Mouse (Mus musculus) Patski (cell line): ENCODE results near the gene Trpv2. TPM values are rescaled to one million over a fixed set of nuclear protein-coding genes. Genes with fewer than 3 reads are reported as not detected.

Source experiments
- ATAC-seq: fragments of 100-300 bp; one replicate; pipeline ENCODE4 v1.8.0; 2021
- CTCF ChIA-PET: fragments of 350-600 bp; sonication (Branson Sonifier 250); formaldehyde crosslinking; loops from one replicate; lab custom pipeline; 2022; ENCODE audit warnings: inconsistent platforms; lab: Charles Lee
- POLR2A ChIA-PET: fragments of 350-600 bp; sonication (Branson Sonifier 250); formaldehyde crosslinking; loops from one replicate; lab custom pipeline; 2022; ENCODE audit warnings: antibody characterized with exemption, inconsistent platforms; lab: Charles Lee
- DNase-seq: peaks from one replicate; pipeline ENCODE4 v3.0.0-alpha.2; 2011; ENCODE audit warnings: low read depth, low spot score
- H3K27me3 ChIP-seq: fragments of 371-371 bp; one replicate; pipeline ENCODE4 v1.5.1; 2021
- CTCF ChIP-seq: fragments of 100-300 bp; IDR thresholded peaks from one replicate; pipeline ENCODE4 v1.5.1; 2021
- in situ Hi-C: fragments of 300-500 bp; cut with MboI; formaldehyde crosslinking; loops from 3 replicates; pipeline ENCODE4 v1.11.1; 2018; ENCODE audit warnings: low pct_unique_long_range_greater_than_20kb, mixed read lengths
- polyA plus RNA-seq: library from polyadenylated mRNA; unstranded; gene quantifications from one replicate; pipeline ENCODE4 v1.2.3, GENCODE M21; 2021

The Trpv2 gene
- polyA plus RNA-seq, 1 experiment from 2014 or later = 0.04 TPM

DNA sequence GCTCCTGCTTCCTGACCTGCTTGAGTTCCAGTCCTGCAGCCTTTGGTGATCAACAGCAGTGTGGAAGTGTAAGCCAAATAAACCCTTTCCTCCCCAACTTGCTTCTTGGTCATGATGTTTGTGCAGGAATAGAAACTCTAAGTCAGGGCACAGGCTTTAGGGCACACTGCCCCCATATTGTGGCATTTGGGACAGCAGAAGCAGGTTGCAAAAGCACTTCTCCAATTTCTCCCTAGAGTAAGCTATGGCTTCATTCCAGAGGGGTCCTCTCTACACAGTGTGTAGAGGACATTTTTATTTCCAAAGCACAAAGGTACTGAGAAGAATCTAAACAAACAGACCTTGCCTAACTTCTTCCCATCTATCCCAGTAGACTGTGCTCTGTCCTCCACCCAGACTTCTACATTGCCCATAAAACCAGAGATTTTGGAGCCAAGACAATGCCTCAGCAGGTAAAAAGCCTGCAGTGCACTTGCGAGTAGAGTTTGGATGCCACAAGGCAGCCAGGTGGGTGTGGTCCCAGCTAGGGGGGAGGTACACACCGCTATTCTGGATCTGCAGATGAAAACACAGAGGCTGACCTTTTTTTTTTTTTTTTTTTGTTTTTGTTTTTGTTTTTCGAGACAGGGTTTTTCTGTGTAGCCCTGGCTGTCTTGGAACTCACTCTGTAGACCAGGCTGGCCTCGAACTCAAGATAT, 47.4 kb downstream of the Trpv2 start:
- POLR2A ChIA-PET = no interaction called here
- CTCF ChIA-PET = interaction anchor here (2.1 kb wide), 1 partner anchor 54 kb away, joined by 6 read pairs; no protein-coding TSS in a partner anchor
- no peak for TF ChIP-seq CTCF
- H3K27me3 ChIP-seq = no peaks in the 10 kb centered on the region
- DNase-seq = no peak
- no peak for ATAC-seq
- in situ Hi-C loops = no loop called here

DNA sequence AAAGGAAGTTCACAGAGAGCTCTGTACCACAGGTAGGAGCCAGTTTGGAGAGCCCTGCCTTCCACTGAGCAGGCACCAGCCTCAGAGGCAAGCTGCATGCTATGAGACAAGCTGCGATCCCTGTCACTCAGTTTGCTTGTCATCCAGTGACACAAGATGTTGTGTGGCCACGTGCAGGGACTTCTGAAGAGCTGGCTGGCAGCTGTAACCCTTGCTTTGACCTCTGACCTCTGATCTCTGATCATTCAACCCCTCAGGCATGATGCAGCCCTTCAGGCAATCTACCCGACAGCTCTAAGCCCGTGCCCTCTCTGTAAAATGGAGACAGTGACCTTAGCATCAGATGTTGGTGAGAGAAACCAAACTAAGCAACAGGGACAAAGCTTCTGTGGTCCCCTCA, 48.6 kb downstream of the Trpv2 start:
- no peak for TF ChIP-seq CTCF
- in situ Hi-C loops = no loop called here

DNA sequence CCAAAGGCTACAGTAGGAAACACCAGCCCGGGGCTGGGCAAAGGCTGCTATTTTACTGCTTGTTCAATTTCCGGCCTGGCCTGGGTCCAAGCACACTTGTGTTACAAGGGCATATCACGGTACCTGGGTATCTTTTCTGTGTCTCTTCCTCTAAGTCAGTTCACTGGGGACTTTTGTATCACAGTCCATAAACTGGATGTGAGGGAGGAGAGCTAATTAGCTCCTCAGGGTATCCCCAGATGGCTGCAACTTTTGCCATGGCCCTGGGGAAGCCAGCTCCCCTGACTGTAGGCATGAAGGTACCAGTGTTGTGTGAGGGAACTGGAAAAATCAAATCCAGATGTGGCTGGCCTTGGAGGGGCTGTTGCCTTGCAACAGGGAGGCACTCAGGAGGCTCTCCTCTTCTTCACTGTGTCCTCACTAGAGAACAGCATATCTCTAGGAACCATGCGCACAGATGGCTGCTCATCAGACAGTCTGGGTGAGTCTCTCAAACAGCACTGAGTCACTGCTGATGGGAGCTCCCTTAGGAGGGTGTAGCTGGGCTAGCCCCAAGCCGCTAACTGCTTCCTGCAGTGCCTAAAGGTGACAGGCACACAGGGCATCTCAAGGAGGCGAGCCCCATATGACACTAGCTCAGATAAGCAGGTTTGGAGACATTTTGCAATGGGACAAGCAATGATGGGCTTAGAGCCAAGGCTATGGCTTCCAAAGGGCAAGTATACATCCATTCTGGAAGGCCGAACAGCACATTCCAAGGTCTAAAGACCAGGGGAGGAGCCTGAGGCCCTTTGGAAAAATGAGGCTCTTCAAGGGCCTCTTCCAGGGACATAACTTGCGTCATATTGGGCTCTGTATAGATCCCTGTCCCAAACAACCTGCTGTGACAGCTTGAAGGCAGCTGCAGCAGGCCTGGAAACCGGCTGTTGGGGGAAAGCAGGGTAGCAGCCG, 50.3 kb downstream of the Trpv2 start:
- in situ Hi-C loops = no loop called here
- no peak for TF ChIP-seq CTCF
- no peak for ATAC-seq
- no peak for DNase-seq
- CTCF ChIA-PET = interaction anchor here (1.1 kb wide), 1 partner anchor 10 kb away, joined by 3 read pairs; no protein-coding TSS in a partner anchor
- no peaks in the 10 kb centered on the region for H3K27me3 ChIP-seq
- POLR2A ChIA-PET = no interaction called here

More for the DNA sequence above, 48.6 kb downstream of the Trpv2 start:
- ChIA-PET CTCF (interaction anchor here (0.7 to 2.1 kb wide), 3 partner anchors 11 to 53 kb away, joined by 3 to 6 read pairs (median 3); no protein-coding TSS in a partner anchor), POLR2A (interaction anchor here (0.6 kb wide), 1 partner anchor 22 kb away, joined by 3 read pairs; no protein-coding TSS in a partner anchor)
- DNase-seq = no peak
- ATAC-seq = no peak
- no peaks in the 10 kb centered on the region for H3K27me3 ChIP-seq

DNA sequence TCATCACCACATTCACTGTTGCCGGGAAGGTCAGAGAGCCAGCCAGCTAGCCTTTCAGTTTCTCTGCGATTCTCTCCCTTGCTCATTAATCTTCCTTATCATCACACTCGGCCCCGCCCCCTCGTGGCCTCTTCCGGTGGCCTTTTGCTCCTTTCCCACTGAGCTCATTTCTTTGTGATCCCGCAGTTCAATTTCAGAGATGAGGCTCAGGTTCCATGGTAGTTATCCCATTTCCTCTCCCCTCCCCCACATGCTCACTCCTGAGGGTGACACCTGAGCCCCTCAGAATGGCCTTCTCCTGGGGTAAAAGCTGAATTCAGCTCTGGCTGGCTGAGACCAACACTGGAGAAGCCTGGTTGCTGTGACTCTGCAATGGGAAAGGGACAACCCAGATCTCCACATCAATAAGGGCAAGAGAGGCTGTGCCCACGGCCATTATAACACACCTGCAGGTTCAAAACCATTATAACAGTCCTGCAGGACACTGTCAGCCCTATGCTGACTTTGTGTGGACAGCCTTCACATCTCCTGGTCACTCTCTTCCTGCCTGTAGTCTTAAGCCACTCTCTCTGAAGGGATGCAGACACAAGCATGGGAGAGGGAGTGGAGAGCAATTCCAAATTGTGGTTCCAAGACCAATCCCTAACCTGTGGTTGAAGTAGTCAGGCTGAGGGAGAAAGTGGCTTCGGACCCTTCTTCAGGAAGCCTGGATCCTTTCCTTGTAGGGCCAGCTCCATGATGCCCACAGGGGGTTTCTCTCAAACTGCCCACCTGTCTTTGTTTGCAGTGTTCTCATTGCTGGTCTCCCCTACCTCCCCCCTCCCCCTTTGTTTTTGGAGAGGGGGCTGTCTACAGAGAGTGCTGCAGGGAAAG, 55.3 kb downstream of the Trpv2 start:
- H3K27me3 ChIP-seq = no peaks in the 10 kb centered on the region
- DNase-seq (no peak), ATAC-seq (no peak)
- CTCF ChIA-PET = interaction anchor here (1.4 to 3.7 kb wide), 2 partner anchors 16 to 26 kb away, joined by 4 to 10 read pairs; no protein-coding TSS in a partner anchor
- in situ Hi-C loops = no loop called here
- no peak for TF ChIP-seq CTCF
- POLR2A ChIA-PET = interaction anchor here (0.7 kb wide), 1 partner anchor 22 kb away, joined by 3 read pairs; no protein-coding TSS in a partner anchor

DNA sequence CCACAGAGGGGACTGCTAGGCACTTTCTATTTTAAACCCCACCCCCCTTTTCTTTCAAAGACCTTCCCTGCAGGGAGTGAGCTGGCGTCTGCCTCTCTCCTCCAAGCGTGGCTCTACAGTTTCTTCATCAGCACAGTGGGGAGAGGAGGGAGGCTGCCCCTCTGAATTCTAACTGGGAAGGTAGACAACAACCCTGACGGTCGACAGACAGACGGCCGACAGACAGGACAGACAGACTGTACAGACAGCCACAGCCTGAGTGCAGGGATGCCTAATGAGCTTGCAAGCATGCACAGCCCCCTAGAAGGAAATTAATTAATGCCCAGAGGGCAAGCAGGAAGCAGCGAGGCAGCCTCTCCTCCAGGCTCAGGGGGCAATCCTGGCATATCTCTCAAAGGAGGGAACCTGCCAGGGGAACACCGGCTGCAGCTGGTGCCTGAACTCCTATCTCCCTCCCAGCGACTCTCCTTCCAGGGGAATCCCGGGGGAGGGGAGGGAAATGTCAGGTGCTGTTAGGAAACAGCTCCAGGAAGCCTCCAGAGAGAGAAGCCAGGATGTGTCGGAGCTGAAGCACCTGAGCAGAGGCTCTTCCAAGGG, 56.0 kb downstream of the Trpv2 start:
- DNase-seq (no peak), ATAC-seq (no peak)
- no peaks in the 10 kb centered on the region for H3K27me3 ChIP-seq
- ChIA-PET CTCF (interaction anchor here (0.8 to 3.7 kb wide), 2 partner anchors 11 to 17 kb away, joined by 4 to 10 read pairs; no protein-coding TSS in a partner anchor), POLR2A (interaction anchor here (0.7 kb wide), 1 partner anchor 27 kb away, joined by 3 read pairs; no protein-coding TSS in a partner anchor)
- in situ Hi-C loops = no loop called here
- TF ChIP-seq CTCF = no peak

DNA sequence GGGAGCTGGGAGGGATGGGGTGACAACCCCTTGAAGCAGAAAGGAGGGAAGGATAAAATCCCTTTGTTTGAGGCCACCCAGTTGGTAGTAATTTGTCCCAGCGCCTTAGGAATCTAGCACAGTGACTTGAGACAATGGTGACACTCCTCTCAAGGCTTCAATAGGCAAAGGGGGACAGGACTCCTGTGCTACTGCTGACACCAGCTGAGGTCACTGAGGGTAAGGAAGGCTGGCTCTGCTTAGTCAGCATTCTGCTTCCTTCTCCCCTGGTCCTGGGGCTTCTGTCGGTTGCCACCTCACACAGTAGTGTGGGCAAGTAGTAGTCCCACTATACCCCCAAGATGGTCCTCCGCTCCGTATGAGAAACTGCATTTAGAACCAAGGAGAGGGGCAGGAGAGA, 56.9 kb downstream of the Trpv2 start:
- no peaks in the 10 kb centered on the region for H3K27me3 ChIP-seq
- ChIA-PET POLR2A (interaction anchor here (0.7 kb wide), 1 partner anchor 28 kb away, joined by 3 read pairs; no protein-coding TSS in a partner anchor), CTCF (interaction anchor here (0.8 to 3.7 kb wide), 2 partner anchors 11 to 17 kb away, joined by 4 to 10 read pairs; no protein-coding TSS in a partner anchor)
- in situ Hi-C loops = no loop called here
- TF ChIP-seq CTCF = no peak
- ATAC-seq (no peak), DNase-seq (no peak)

DNA sequence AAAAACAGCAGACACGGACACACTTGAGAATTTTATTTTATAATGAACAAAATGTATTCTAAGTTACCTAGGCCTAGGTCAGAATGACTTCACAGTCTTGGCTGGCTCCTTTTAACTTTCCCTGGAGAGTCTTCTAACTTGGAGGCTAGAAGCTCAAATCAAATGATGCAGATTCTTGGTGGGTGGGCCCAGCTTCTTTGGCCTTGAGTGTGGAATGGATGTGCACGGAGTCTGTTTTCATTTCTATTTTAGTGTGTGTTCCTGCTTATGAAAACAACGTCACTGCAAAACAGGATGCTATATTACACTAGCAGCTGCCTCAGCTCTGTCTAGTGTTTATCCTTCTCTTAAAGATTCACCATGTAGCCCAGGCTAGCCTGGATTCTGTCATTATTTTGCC, 61.1 kb downstream of the Trpv2 start:
- ATAC-seq (no peak), DNase-seq (no peak)
- no peak for TF ChIP-seq CTCF
- in situ Hi-C loops = no loop called here
- no peaks in the 10 kb centered on the region for H3K27me3 ChIP-seq
- POLR2A ChIA-PET = interaction anchor here (0.7 kb wide), 1 partner anchor 18 kb away, joined by 3 read pairs; no protein-coding TSS in a partner anchor
- CTCF ChIA-PET = interaction anchor here (0.8 kb wide), 1 partner anchor 16 kb away, joined by 4 read pairs; no protein-coding TSS in a partner anchor

DNA sequence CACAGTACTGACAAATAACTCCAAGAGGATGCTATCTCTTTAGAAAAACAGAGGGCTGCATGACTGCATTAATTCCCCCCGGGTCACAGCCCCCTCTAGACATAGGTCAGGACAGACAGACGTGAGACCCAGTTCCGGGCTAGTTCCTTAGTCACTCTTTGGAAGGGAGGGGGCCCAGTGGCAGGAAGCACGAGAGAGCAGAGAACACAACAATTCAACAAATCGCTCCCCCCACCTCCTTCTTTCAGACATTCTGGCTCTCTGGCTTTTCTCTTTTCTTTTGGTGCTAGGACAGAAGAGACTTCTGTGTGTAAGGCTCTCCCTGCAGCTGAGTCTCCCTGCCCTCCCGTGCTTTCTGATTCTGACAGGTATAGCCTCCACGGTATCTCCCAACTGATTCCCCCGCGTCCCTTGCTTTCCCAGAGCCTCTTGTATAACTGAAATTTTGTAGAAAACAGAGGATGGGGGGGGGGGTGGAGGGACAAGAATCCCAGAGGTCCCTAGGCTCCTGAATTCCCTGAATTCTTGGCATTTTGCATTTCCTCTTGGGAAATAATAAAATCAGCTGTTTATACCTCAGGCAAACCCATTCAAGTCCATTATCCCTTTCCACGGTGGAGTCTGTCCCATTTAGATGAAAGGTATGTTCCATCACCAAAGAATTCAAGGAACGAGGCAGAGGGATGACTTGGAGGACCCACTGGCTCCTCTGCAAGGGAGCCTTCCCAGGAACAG, 62.0 kb downstream of the Trpv2 start:
- TF ChIP-seq CTCF = no peak
- CTCF ChIA-PET = no interaction called here
- in situ Hi-C loops = no loop called here
- no peaks in the 10 kb centered on the region for H3K27me3 ChIP-seq
- ATAC-seq (no peak), DNase-seq (no peak)
- POLR2A ChIA-PET = interaction anchor here (0.7 kb wide), 1 partner anchor 17 kb away, joined by 3 read pairs; no protein-coding TSS in a partner anchor
